Mouse (Mus musculus): ENCODE data around the gene Grk3.

- no peak for TF ChIP-seq CTCF (IDR thresholded peaks at IDR 0.05; ENCODE audit: low read depth)
- TF ChIP-seq EP300 (optimal IDR thresholded peaks at IDR 0.05), result no peak
Observed at GRCm38 (mm10) chr5:112907504-112907903, 108.1 kb downstream of the Grk3 start.
